Mouse (Mus musculus): ENCODE measurements around the gene Fam72a. TPM values are rescaled to one million over a fixed set of nuclear protein-coding genes. Genes with fewer than 3 reads are reported as not detected.
"Not testable (repeated sequence)": the region's sequence is repeated elsewhere in the genome, so short reads cannot be mapped to it uniquely, and the experiment has no call there.

Fam72a gene
- total RNA-seq, 2 experiments from 2014 or later, result 0.96 to 1.3 TPM

- Histone ChIP-seq H3K4me3 (no peak overlapping the region), H3K27ac (peak overlapping the region; percentile 17; the same call in 1 of the 2 replicates)
- peak; percentile 77 for TF ChIP-seq CTCF (IDR thresholded peaks at IDR 0.05)
- DNase-seq (ENCODE audit: extremely low spot score in 1 of 2, low spot score in 2 of 2), result peak; percentile 75 to 77
- intact Hi-C loops (cut with DNase I), result loop anchor here (2.0 kb wide), 1 partner anchor 264 kb away; no protein-coding TSS in a partner anchor
Observed at GRCm38 (mm10) chr1:131555042-131555812, 27.5 kb downstream of the Fam72a start.

GRCm38 (mm10) chr1:131560500-131560899, 32.8 kb downstream of the Fam72a start:
- H3K27ac ChIP-seq, result no peak overlapping the region
- no peak overlapping the region for H3K4me3 ChIP-seq
- intact Hi-C loops (cut with DNase I), result no loop called here
- TF ChIP-seq CTCF (IDR thresholded peaks at IDR 0.05), result no peak
- DNase-seq (ENCODE audit: extremely low spot score in 1 of 2, low spot score in 2 of 2), result no peak

GRCm38 (mm10) chr1:131562081-131562480, 34.4 kb downstream of the Fam72a start:
- Histone ChIP-seq H3K4me3 (no peak overlapping the region), H3K27ac (no peak overlapping the region)
- DNase-seq (ENCODE audit: extremely low spot score in 1 of 2, low spot score in 2 of 2), result no peak
- TF ChIP-seq CTCF (IDR thresholded peaks at IDR 0.05), result no peak
- intact Hi-C loops (cut with DNase I), result no loop called here

GRCm38 (mm10) chr1:131566056-131566455, 38.4 kb downstream of the Fam72a start:
- H3K4me3 ChIP-seq; H3K27ac ChIP-seq; DNase-seq (ENCODE audit: extremely low spot score in 1 of 2, low spot score in 2 of 2); intact Hi-C loops (cut with DNase I): not testable (repeated sequence)
- peak; percentile 43 for TF ChIP-seq CTCF (IDR thresholded peaks at IDR 0.05)

GRCm38 (mm10) chr1:131569721-131570120, 42.0 kb downstream of the Fam72a start:
- no peak overlapping the region for H3K27ac ChIP-seq
- no peak for TF ChIP-seq CTCF (IDR thresholded peaks at IDR 0.05)
- no peak overlapping the region for H3K4me3 ChIP-seq
- DNase-seq (ENCODE audit: extremely low spot score in 1 of 2, low spot score in 2 of 2), result no peak
- intact Hi-C loops (cut with DNase I), result no loop called here

GRCm38 (mm10) chr1:131570391-131570790, 42.7 kb downstream of the Fam72a start:
- no peak for TF ChIP-seq CTCF (IDR thresholded peaks at IDR 0.05)
- no peak for DNase-seq (ENCODE audit: extremely low spot score in 1 of 2, low spot score in 2 of 2)
- intact Hi-C loops (cut with DNase I), result no loop called here
- Histone ChIP-seq H3K27ac (no peak overlapping the region), H3K4me3 (no peak overlapping the region)

- no peak for TF ChIP-seq CTCF (IDR thresholded peaks at IDR 0.05)
- DNase-seq (ENCODE audit: extremely low spot score in 1 of 2, low spot score in 2 of 2), result no peak
- no peak overlapping the region for H3K27ac ChIP-seq
- intact Hi-C loops (cut with DNase I), result no loop called here
- H3K4me3 ChIP-seq, result no peak overlapping the region
Observed at GRCm38 (mm10) chr1:131573721-131574120, 46.0 kb downstream of the Fam72a start.

- no peak for DNase-seq (ENCODE audit: extremely low spot score in 1 of 2, low spot score in 2 of 2)
- intact Hi-C loops (cut with DNase I), result no loop called here
Observed at GRCm38 (mm10) chr1:131578943-131579680, 51.4 kb downstream of the Fam72a start.

GRCm38 (mm10) chr1:131580389-131580788, 52.7 kb downstream of the Fam72a start:
- no peak for DNase-seq (ENCODE audit: extremely low spot score in 1 of 2, low spot score in 2 of 2)
- intact Hi-C loops (cut with DNase I), result no loop called here
- Histone ChIP-seq H3K4me3 (no peak overlapping the region), H3K27ac (no peak overlapping the region)
- no peak for TF ChIP-seq CTCF (IDR thresholded peaks at IDR 0.05)

More at GRCm38 (mm10) chr1:131578943-131579680, 51.4 kb downstream of the Fam72a start:
- no peak for TF ChIP-seq CTCF (IDR thresholded peaks at IDR 0.05)
- H3K27ac ChIP-seq, result no peak overlapping the region
- no peak overlapping the region for H3K4me3 ChIP-seq

GRCm38 (mm10) chr1:131583598-131583997, 55.9 kb downstream of the Fam72a start:
- DNase-seq (ENCODE audit: extremely low spot score in 1 of 2, low spot score in 2 of 2), result no peak
- intact Hi-C loops (cut with DNase I), result no loop called here

GRCm38 (mm10) chr1:131586836-131587235, 59.1 kb downstream of the Fam72a start:
- intact Hi-C loops (cut with DNase I), result no loop called here
- Histone ChIP-seq H3K4me3 (no peak overlapping the region), H3K27ac (no peak overlapping the region)
- TF ChIP-seq CTCF (IDR thresholded peaks at IDR 0.05), result no peak
- DNase-seq (ENCODE audit: extremely low spot score in 1 of 2, low spot score in 2 of 2), result peak; percentile 25 to 41

More at GRCm38 (mm10) chr1:131583598-131583997, 55.9 kb downstream of the Fam72a start:
- no peak overlapping the region for H3K4me3 ChIP-seq
- no peak for TF ChIP-seq CTCF (IDR thresholded peaks at IDR 0.05)
- no peak overlapping the region for H3K27ac ChIP-seq

Small RNA genes within 50 kb of the gene (microRNA-seq; reads per million reads assigned to microRNA genes)
- 0 reads per million in 2 experiments for gene Gm24273

Other genes with a start within 250 kb of the Fam72a start
- 1 to 10 TPM; 1.4 to 2.7 TPM for gene Ikbke, start 248.3 kb upstream of the Fam72a start, total RNA-seq (2021)
- 10 to 100 TPM; 86.4 to 89.3 TPM for gene Srgap2, start 551 bp upstream of the Fam72a start, total RNA-seq (2021)
- gene Avpr1b, start 71.3 kb downstream of the Fam72a start, total RNA-seq (2021), result not detected
- under 1 TPM in 1 of 2 experiments, not detected in 1; 0.18 TPM for gene Ctse, start 110.4 kb downstream of the Fam72a start, total RNA-seq (2021)
- 1 to 10 TPM; 1.6 to 1.9 TPM for gene Rab7b, start 160.8 kb downstream of the Fam72a start, total RNA-seq (2021)
- gene Slc26a9, start 216.1 kb downstream of the Fam72a start, total RNA-seq (2021), result under 1 TPM in 1 of 2 experiments, not detected in 1; 0.09 TPM

Data from left cerebral cortex, adult 2 months (tissue).